ENCODE assay signal across 16 mouse cellular contexts in the genomic region with DNA sequence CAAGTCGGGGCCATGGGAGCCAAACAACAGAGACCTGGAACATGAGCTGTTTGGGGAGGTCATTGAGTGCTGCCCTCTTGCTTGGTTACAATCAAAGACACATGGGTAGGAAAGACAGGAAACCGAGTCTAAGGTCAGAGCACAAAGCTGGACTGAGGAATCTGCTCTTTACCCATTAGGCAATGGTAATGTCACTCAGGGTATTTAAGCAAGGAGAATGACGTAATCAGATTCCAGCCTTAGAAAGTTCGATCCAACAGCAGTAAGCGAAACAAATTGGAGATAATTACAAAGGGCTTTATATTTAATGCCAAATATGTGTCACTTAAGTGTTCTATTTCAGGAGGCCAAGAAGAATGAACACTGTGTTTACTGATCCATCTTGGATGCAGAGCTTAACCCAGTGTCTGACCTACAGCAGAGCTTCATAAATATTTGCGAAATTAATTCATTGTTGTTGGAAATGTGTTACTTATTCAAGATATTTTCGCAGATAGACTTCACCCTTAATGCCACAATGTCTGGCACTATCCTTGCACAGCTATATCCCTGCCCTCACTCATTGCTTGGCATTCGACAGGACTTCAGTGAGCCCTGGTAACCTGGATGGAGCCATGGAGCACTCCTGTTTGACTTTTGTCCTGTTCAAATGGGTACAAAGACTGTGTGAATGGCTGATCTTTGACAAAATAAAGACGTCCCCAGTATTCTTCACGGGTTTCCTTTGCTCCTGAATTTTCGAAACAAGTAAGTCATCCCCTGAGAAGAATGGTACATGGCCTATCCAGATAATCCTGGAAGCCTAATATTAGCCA. TPM values are rescaled to one million over a fixed set of nuclear protein-coding genes. Genes with fewer than 3 reads are reported as not detected.
A peak's percentile ranks its signal among the peaks of the same experiment; 100 is the strongest.
DNase-seq lines count a peak whose midpoint lies in the region; ATAC-seq and TF ChIP-seq lines count a peak whose summit lies in the region.
"Had no signal": no experiment of that assay in that cellular context is flagged by ENCODE, and none has a peak within 500 bp of the region (broad histone marks: within the 10 kb centered on the region; RNA-seq: fewer than 3 reads in every experiment).

No protein-coding gene starts in this region.

- peak; percentile 59 for ATAC-seq in lung, postnatal 0 days

- no peaks in the 10 kb centered on the region for H3K27me3 ChIP-seq in lung, postnatal 0 days (replicated peaks; ENCODE audit: insufficient read depth, low read length)
- H3K27me3 ChIP-seq: heart, embryonic 12.5 days; limb, embryonic 12.5 days; neural tube, embryonic 15.5 days had no signal

- no peaks in the 10 kb centered on the region for H3K4me1 ChIP-seq in lung, postnatal 0 days (ENCODE audit: insufficient read depth, low read depth, low read length)

- TF ChIP-seq EP300 in lung, postnatal 0 days (IDR thresholded peaks at IDR 0.05): peak; percentile 54

- no peak overlapping the region for H3K4me3 ChIP-seq in lung, postnatal 0 days (ENCODE audit: low read depth, low read length)
- H3K4me3 ChIP-seq: heart, embryonic 12.5 days; limb, embryonic 12.5 days; neural tube, embryonic 15.5 days had no signal

- no peak overlapping the region for H3K4me2 ChIP-seq in lung, postnatal 0 days (replicated peaks; ENCODE audit: low read depth, low read length)
- H3K4me2 ChIP-seq: heart, embryonic 12.5 days; limb, embryonic 12.5 days; neural tube, embryonic 15.5 days had no signal

- intact Hi-C loops in heart, postnatal 14 days (cut with DNase I): no loop called here

- no peak for TF ChIP-seq CTCF in lung, postnatal 0 days (IDR thresholded peaks at IDR 0.05)

- DNase-seq in heart, adult 18-20 months: peak; percentile 32 to 45
- DNase-seq in heart, postnatal 14 days: no peak
- DNase-seq in 3T3-L1 (ENCODE audit: low read depth, low spot score): peak; percentile 78
- DNase-seq in embryo, embryonic 10.5 days (ENCODE audit: low spot score): peak; percentile 62
- DNase-seq in lung, postnatal 0 days (ENCODE audit: low spot score): peak; percentile 75
- DNase-seq in thymus, postnatal 10 days (ENCODE audit: low spot score in 2 of 2): no peak
- DNase-seq in thymus, postnatal 4 days: no peak
- DNase-seq in ovary, postnatal 14 days (ENCODE audit: low spot score): no peak
- DNase-seq: cerebellum, adult 9-11 months; kidney, postnatal 10 days; layer of hippocampus, adult 9-11 months; thymus, postnatal 36 days had no signal

- no peaks in the 10 kb centered on the region for H3K36me3 ChIP-seq in lung, postnatal 0 days (ENCODE audit: insufficient read depth, low read length)
- H3K36me3 ChIP-seq: heart, embryonic 12.5 days; limb, embryonic 12.5 days; neural tube, embryonic 15.5 days had no signal

- peak overlapping the region; percentile 23; the same call in 1 of the 2 replicates for H3K27ac ChIP-seq in lung, postnatal 0 days (ENCODE audit: low read length)
- H3K27ac ChIP-seq: limb, embryonic 12.5 days; macrophage; neural tube, embryonic 15.5 days had no signal

- no peak overlapping the region for H3K9ac ChIP-seq in lung, postnatal 0 days (replicated peaks; ENCODE audit: low read depth)
- H3K9ac ChIP-seq: heart, embryonic 12.5 days; limb, embryonic 12.5 days; neural tube, embryonic 15.5 days had no signal

- WGBS in lung, postnatal 0 days: 59% methylated on average over 11 of the region's 11 CpGs

- no peaks in the 10 kb centered on the region for H3K9me3 ChIP-seq in lung, postnatal 0 days (ENCODE audit: low read length)
- H3K9me3 ChIP-seq: heart, embryonic 12.5 days; limb, embryonic 12.5 days; neural tube, embryonic 15.5 days had no signal

RNA-seq across cellular contexts. Expression of a gene that starts 56.2 kb away (rescaled TPM):
- 1 to 10 TPM; 3.7 to 4.2 TPM for total RNA-seq in heart, adult 18-20 months (2021)
- 1 to 10 TPM; 1.3 to 3.1 TPM for total RNA-seq in heart, postnatal 14 days (2021)
- 0.63 and 0.74 TPM in 2 replicates for polyA plus RNA-seq in lung, postnatal 0 days (2015; fragmentation: Nextera tagmentation; extraction: Ambion mirVana)
- polyA plus RNA-seq: macrophage had no signal

Comparison
In these comparisons a context has a peak if more than half of its experiments do, and no peak if none do; other contexts are left out.
1. DNase-seq: peak in heart, adult 18-20 months (2 of 2), 3T3-L1 (single experiment), embryo, embryonic 10.5 days (single experiment) and lung, postnatal 0 days (single experiment); none in heart, postnatal 14 days (0 of 2), thymus, postnatal 10 days (0 of 2), thymus, postnatal 4 days (single experiment) and ovary, postnatal 14 days (single experiment).